Mouse (Mus musculus) heart, postnatal 14 days (tissue): ENCODE results near the gene Pik3ap1. TPM values are rescaled to one million over a fixed set of nuclear protein-coding genes. Genes with fewer than 3 reads are reported as not detected.

ENCODE experiments used
- DNase-seq, 2 experiments: peaks; one replicate each; pipeline ENCODE4 v3.0.0; 2021 to 2022
- intact Hi-C: fragments of 180-260 bp; cut with DNase I; formaldehyde crosslinking; loops from one replicate; pipeline ENCODE4 v1.15.1; 2025
- total RNA-seq, 2 experiments: library from RNA; stranded (reverse); gene quantifications; 2 replicates each; pipeline ENCODE4 v1.2.3; 2021

Gene Pik3ap1
- total RNA-seq, 2 experiments from 2014 or later = 1.5 TPM

GRCm38 (mm10) chr19:41371373-41371772 lies 13.5 kb downstream of the Pik3ap1 start:
- intact Hi-C loops = no loop called here
- DNase-seq = no peak

- DNase-seq = no peak
These were observed 15.1 kb downstream of the Pik3ap1 start for GRCm38 (mm10) chr19:41369557-41370460.

GRCm38 (mm10) chr19:41366854-41367517 lies 17.9 kb downstream of the Pik3ap1 start:
- DNase-seq = no peak
- intact Hi-C loops = no loop called here

More at GRCm38 (mm10) chr19:41369557-41370460, 15.1 kb downstream of the Pik3ap1 start:
- intact Hi-C loops = no loop called here

GRCm38 (mm10) chr19:41366192-41366853 lies 18.6 kb downstream of the Pik3ap1 start:
- no peak for DNase-seq
- intact Hi-C loops = no loop called here

- DNase-seq = no peak
- intact Hi-C loops = no loop called here
These were observed 19.3 kb downstream of the Pik3ap1 start for GRCm38 (mm10) chr19:41365570-41365969.

- intact Hi-C loops = no loop called here
- DNase-seq = no peak
These were observed 20.4 kb downstream of the Pik3ap1 start for GRCm38 (mm10) chr19:41364509-41364908.

GRCm38 (mm10) chr19:41362963-41363362 lies 21.9 kb downstream of the Pik3ap1 start:
- intact Hi-C loops = no loop called here
- no peak for DNase-seq

GRCm38 (mm10) chr19:41360459-41360858 lies 24.4 kb downstream of the Pik3ap1 start:
- intact Hi-C loops = no loop called here
- no peak for DNase-seq

GRCm38 (mm10) chr19:41354287-41354951 lies 30.5 kb downstream of the Pik3ap1 start:
- intact Hi-C loops = no loop called here

GRCm38 (mm10) chr19:41349624-41350023 lies 35.3 kb downstream of the Pik3ap1 start:
- no peak for DNase-seq
- intact Hi-C loops = no loop called here

More at GRCm38 (mm10) chr19:41354287-41354951, 30.5 kb downstream of the Pik3ap1 start:
- DNase-seq = no peak

GRCm38 (mm10) chr19:41348161-41348560 lies 36.7 kb downstream of the Pik3ap1 start:
- no peak for DNase-seq
- intact Hi-C loops = no loop called here

GRCm38 (mm10) chr19:41347326-41347725 lies 37.6 kb downstream of the Pik3ap1 start:
- intact Hi-C loops = no loop called here
- DNase-seq = no peak

GRCm38 (mm10) chr19:41346099-41346850 lies 38.6 kb downstream of the Pik3ap1 start:
- intact Hi-C loops = no loop called here
- no peak for DNase-seq

GRCm38 (mm10) chr19:41345028-41345741 lies 39.7 kb downstream of the Pik3ap1 start:
- peak in 1 of 2 experiments; percentile 33 for DNase-seq
- intact Hi-C loops = no loop called here

GRCm38 (mm10) chr19:41344666-41345027 lies 40.3 kb downstream of the Pik3ap1 start:
- DNase-seq = no peak
- intact Hi-C loops = no loop called here

- DNase-seq = no peak
- intact Hi-C loops = no loop called here
These were observed 42.3 kb downstream of the Pik3ap1 start for GRCm38 (mm10) chr19:41342592-41343090.

- DNase-seq = no peak
These were observed 43.2 kb downstream of the Pik3ap1 start for GRCm38 (mm10) chr19:41341677-41342076.

GRCm38 (mm10) chr19:41339020-41339836 lies 45.7 kb downstream of the Pik3ap1 start:
- peak; percentile 20 to 24 for DNase-seq
- intact Hi-C loops = no loop called here

More at GRCm38 (mm10) chr19:41341677-41342076, 43.2 kb downstream of the Pik3ap1 start:
- intact Hi-C loops = no loop called here
